Mouse (Mus musculus) adrenal gland, adult 8-10 months (tissue): ENCODE measurements around the gene Bcl2l10. TPM values are rescaled to one million over a fixed set of nuclear protein-coding genes. Genes with fewer than 3 reads are reported as not detected.

Experiments used
- total RNA-seq, 4 experiments: library from RNA; stranded (reverse); gene quantifications; 2 replicates each; pipeline ENCODE4 v1.2.4; 2022

Bcl2l10 gene
- total RNA-seq, 4 experiments from 2014 or later, result 0.41 to 0.97 TPM; not detected in 2

Other genes starting within 250 kb of the Bcl2l10 start
- gene Myo5c, start 115.7 kb upstream of the Bcl2l10 start, total RNA-seq, result 1 to 10 TPM; 1.8 to 2.9 (median 2.3) TPM
- gene Gnb5, start 41.5 kb upstream of the Bcl2l10 start, total RNA-seq, result 10 to 100 TPM; 56.0 to 79.4 (median 66.8) TPM
- 10 to 100 TPM; 31.4 to 49.5 (median 36.9) TPM for gene Mapk6, start 62.2 kb downstream of the Bcl2l10 start, total RNA-seq
- 10 to 100 TPM; 20.7 to 25.8 (median 22.3) TPM for gene Leo1, start 93.8 kb downstream of the Bcl2l10 start, total RNA-seq
- 10 to 100 TPM; 49.5 to 64.9 (median 56.5) TPM for gene Tmod3, start 211.9 kb downstream of the Bcl2l10 start, total RNA-seq